Mouse (Mus musculus): ENCODE data around the gene Trpc5.

Trpc5 gene

DNA sequence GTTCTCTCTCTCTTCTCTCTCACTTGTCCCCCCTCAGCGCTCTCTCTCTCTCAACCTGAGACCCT lies at the start of gene Trpc5:
TSS of gene Trpc5 (minus strand) at position 39 of the 65 bp plus-strand sequence.
- no peak for DNase-seq (ENCODE audit: low spot score)

DNA sequence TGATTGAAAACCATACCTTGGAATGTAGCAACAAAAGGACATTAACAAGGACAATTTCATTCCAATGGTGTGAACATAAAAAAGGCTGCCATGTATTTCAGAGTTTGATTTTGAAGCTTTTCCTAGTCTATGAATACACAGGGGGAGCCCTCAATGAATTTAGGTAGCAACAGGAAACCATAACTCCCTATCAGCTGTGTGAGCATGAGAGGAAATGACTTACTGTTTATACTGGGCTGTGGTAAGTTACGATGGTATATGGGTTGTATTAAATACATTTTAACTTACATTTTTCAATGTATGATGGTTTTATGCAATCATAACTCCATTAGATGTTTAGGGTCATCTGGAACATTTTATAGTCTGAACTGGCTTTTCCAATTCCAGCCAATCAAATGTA lies 28.4 kb upstream of the Trpc5 start:
- DNase-seq (ENCODE audit: low spot score), result no peak

GRCm38 (mm10) chrX:144689859-144690181 lies 1.8 kb upstream of the Trpc5 start:
- DNase-seq (ENCODE audit: low spot score), result peak; percentile 7

- DNase-seq (ENCODE audit: low spot score), result no peak
These were observed 1.3 kb upstream of the Trpc5 start for GRCm38 (mm10) chrX:144689119-144689858.

- peak; percentile 42 for DNase-seq (ENCODE audit: low spot score)
These were observed 483 bp upstream of the Trpc5 start, which contains the start of gene Rtl4 for GRCm38 (mm10) chrX:144688207-144689118. Gene Rtl4, plus strand, starts transcription at chrX:144688907.

DNA sequence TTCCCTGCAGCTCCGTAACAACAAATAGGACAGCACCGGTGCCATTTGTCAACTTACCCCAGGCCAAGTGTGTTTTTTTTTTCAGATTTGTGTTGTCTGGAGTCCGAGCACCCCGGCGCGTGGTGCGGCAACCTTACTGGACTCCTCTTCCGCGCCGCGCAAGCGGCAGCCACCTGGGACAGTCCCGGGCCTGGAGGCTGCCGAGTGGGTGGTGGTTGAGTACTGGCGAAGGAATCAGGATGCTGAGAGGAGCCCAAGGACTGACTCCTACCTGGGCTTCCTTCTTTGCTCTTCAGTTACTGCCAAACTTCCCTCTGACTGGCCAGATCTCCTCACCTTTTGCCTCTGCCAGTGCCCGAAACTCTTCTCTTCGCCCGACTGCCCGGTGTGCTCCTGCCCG lies 238 bp downstream of the Trpc5 start:
- peak; percentile 2 for DNase-seq (ENCODE audit: low spot score)

- no peak for DNase-seq (ENCODE audit: low spot score)
These were observed 35.8 kb downstream of the Trpc5 start for GRCm38 (mm10) chrX:144652196-144652595.

DNA sequence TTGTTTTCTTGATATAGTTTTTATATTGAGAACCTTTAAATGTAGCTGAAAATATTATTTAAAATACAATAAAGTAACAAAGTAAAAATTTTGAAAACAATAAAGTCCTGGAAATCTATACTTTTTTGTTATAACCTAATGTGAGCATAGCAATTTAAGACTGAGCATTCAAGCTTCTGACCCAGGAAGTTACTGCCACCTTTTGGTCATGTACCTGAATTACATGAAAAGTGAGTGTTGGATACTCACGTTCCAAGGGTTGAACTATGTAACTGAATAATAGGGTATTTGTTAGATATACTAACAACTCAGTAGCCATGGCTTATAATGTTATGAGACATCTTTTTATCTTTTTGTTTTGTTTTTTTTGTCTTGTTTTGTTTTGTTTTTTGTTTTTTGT lies 42.6 kb downstream of the Trpc5 start:
- no peak for DNase-seq (ENCODE audit: low spot score)

- no peak for DNase-seq (ENCODE audit: low spot score)
These were observed 43.2 kb downstream of the Trpc5 start for GRCm38 (mm10) chrX:144644756-144645155.

- DNase-seq (ENCODE audit: low spot score), result no peak
These were observed 75.2 kb downstream of the Trpc5 start for GRCm38 (mm10) chrX:144612753-144613152.

GRCm38 (mm10) chrX:144536431-144536830 lies 151.5 kb downstream of the Trpc5 start:
- DNase-seq (ENCODE audit: low spot score), result peak; percentile 5

GRCm38 (mm10) chrX:144526042-144526441 lies 161.9 kb downstream of the Trpc5 start:
- DNase-seq (ENCODE audit: low spot score), result no peak

DNA sequence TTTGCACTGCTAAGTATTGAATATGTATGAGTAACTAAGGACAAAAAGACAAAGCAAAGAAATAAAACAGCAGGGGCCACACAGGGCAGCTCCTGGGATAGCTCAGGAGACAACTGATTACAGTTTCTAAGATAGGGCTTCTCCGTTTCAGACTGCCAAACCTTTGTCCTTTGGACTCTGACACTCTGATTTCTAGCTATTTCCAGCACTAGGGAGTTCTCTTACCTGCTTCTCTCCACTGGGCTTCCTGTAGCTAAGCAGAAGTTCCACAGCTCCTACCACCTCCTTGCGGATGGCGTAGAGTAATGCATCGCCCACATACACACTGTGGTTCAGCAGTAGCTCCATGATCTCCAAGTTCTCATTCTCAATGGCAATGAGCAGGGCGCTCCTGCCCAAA lies 164.7 kb downstream of the Trpc5 start:
- no peak for DNase-seq (ENCODE audit: low spot score)

GRCm38 (mm10) chrX:144491394-144491793 lies 196.6 kb downstream of the Trpc5 start:
- DNase-seq (ENCODE audit: low spot score), result no peak

DNA sequence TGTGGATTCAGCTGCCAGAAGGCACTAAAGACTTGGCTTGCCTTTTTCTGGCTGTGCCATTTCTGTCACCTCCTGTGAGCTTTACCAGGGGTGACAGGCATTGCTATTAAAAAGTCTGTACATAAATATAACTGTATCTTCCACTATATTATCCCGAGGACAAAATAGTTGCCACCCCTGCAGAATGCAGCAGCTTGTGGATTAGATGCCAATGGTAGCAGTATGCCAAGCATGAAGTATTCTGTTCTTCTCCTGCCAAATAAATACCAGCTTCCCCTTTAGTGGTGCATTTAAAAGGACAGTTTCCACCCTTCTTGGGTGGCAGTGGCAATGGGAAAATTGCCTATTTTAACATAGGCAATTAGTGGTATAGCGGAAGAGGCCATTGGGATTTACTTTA lies 223.6 kb downstream of the Trpc5 start:
- no peak for DNase-seq (ENCODE audit: low spot score)

- no peak for DNase-seq (ENCODE audit: low spot score)
These were observed 231.7 kb downstream of the Trpc5 start, which contains the start of gene Trpc5os for GRCm38 (mm10) chrX:144456281-144456680. Gene Trpc5os, plus strand, starts transcription at chrX:144456581.

- DNase-seq (ENCODE audit: low spot score), result no peak
These were observed 264.1 kb downstream of the Trpc5 start for GRCm38 (mm10) chrX:144423848-144424247.

- no peak for DNase-seq (ENCODE audit: low spot score)
These were observed 266.9 kb downstream of the Trpc5 start for GRCm38 (mm10) chrX:144421091-144421490.

GRCm38 (mm10) chrX:144420259-144420658 lies 267.7 kb downstream of the Trpc5 start:
- DNase-seq (ENCODE audit: low spot score), result no peak

DNA sequence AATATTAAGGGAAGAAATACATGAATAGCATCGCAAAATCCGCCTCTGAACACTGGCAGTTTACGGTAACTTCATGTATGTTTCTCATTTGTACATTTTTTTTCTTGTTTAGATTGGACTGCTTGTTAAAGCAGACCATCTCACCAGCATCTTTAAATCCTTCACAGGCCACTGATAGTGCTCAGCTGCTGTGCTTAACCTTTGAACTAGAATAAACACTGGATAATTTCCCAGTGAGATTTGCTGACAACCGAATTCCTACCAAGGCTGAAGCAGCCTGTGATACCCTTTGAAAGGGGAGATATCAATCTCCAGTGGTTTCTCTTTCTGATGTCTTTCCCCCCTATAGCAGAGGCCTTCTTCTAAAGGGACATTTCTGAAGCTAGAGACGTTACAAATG lies 279.9 kb downstream of the Trpc5 start:
- DNase-seq (ENCODE audit: low spot score), result no peak

GRCm38 (mm10) chrX:144403526-144403925 lies 284.5 kb downstream of the Trpc5 start:
- DNase-seq (ENCODE audit: low spot score), result peak; percentile 68

DNA sequence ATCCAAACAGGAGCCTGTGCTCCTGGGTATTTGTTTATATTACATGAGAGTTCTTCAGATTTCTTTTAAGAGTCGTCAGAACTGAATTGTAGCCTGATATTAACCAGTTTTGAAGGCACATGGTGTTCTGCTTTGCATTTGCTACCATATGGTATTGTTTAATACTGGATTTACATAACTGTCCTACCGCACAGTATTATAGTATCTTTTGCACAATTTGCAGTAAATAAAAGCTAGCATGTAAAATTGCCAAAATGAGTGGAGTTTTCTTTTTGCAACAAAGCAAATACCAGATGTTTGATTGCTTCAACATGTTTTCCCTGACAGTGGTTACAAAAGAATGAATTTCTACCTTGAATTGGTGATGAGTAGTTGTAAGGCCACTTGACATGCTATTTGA lies 313.8 kb downstream of the Trpc5 start:
- no peak for DNase-seq (ENCODE audit: low spot score)

DNA sequence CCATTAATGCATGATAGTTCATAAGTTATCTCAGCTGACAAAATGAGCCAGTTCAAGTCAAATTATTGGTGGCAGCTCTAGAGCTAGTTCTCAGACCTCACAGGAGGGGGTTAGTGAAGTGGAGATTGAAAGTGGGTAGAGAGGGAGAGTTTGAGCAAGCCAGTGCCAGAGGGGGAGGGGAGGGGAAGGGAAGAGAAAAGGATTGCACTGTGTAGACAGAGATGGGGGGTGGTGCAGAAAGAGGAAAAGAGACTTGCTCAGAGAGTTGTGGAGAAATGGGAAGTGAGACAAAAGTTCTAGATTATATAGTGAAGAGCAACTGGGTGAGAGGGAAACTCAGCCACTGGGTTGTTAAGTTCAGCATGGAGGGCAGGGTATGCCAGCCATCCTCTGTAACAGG lies 349.6 kb downstream of the Trpc5 start:
- DNase-seq (ENCODE audit: low spot score), result no peak

DNA sequence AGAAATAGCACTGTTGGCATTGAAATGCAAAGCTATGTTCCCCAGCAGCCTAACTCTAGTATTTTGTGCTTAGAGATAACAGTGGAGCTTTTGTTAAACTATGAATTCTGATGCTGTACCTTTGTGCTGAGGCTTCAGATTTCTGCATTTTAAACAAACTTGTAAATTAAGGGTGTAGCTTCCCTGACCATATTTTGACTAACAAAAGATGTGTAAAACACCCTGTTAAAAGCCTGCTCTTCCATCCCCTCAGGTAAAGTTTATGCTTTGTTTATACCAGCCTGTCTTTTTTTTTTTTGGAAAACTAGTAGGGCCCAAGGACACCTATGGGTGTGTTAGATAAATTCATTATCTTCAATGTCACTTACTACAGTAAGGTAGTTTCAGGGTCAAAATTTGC lies 350.0 kb downstream of the Trpc5 start:
- DNase-seq (ENCODE audit: low spot score), result no peak

Measured in retina, embryonic 14.5 days (tissue).